Mouse (Mus musculus): ENCODE results near the gene Tex29.

- TF ChIP-seq USF1 (IDR thresholded peaks at IDR 0.05; ENCODE audit: low read depth) (no peak), POLR2A (IDR thresholded peaks at IDR 0.05; ENCODE audit: insufficient read length, low read depth) (no peak), MYOG (IDR thresholded peaks at IDR 0.05; ENCODE audit: control insufficient read depth in 1 of 3, insufficient read depth in 1 of 3, insufficient read length in 2 of 3, low read depth in 2 of 3) (no peak), CEBPB (IDR thresholded peaks at IDR 0.05; ENCODE audit: insufficient read depth, poor library complexity, severe bottlenecking) (no peak)
Observed at GRCm38 (mm10) chr8:11896677-11897076, 56.4 kb downstream of the Tex29 start.
